Mouse (Mus musculus): Measurements from ENCODE around the gene Higd1b.

DNA sequence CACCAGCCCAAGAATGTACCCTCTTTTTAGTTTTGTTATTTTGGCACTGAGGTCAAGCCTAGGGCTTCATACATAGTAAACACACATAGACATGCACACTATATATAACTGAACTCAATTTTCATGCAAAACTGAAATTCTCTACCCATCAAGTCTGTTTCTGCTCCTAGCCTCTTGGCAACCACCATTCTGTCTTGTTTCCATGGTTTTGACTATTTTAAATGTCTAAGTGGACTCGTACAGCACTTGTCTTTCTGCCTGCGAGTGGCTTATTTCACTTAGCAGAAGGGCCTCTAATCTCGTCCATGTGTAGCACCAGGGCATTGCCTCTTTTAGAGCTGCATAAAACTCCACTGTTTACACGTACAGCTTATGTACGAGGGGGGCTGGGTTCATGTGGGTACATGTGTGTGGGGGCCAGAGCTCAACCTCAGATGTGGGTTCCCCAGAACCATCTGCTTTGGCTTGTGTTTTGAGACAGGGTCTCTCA, 47.9 kb upstream of the Higd1b start:
- TF ChIP-seq POLR2A (IDR thresholded peaks at IDR 0.05; ENCODE audit: control insufficient read depth, low read depth, low read length) = no peak
- no peak for TF ChIP-seq CTCF (IDR thresholded peaks at IDR 0.05; ENCODE audit: control insufficient read depth, insufficient read depth, insufficient replicate concordance, low read depth, low read length)

Measured in testis, adult 2 months (tissue).